Mouse (Mus musculus) cerebellum, adult 2 months (tissue): Measurements from ENCODE around the gene Wars2.

ENCODE experiments used
- CTCF ChIP-seq: fragments of 200-500 bp; IDR thresholded peaks from 2 replicates; pipeline ENCODE4 v1.5.1; 2011; ENCODE audit warnings: low read depth, mild to moderate bottlenecking, control low read depth, low read length, moderate library complexity, borderline replicate concordance; ENCODE audit not compliant: insufficient read depth
- POLR2A ChIP-seq: fragments of 200-500 bp; IDR thresholded peaks from 2 replicates; pipeline ENCODE4 v1.6.1; 2011; ENCODE audit warnings: low read length, control low read depth, borderline replicate concordance; ENCODE audit not compliant: insufficient read depth

- no peak for TF ChIP-seq CTCF
- no peak for TF ChIP-seq POLR2A
Measured at GRCm38 (mm10) chr3:99183355-99184016, 42.6 kb downstream of the Wars2 start.
